Mouse (Mus musculus) layer of hippocampus, adult 9-10 months (tissue): ENCODE measurements at regions not wholly inside any gene's neighbourhood (a gene's known extent, or its start where the extent isn't known, plus 50 kb on each side); places are given as distances from the start of the nearest gene placed in this dataset.

ENCODE experiments used
- DNase-seq: peaks from one replicate; pipeline ENCODE4 v3.0.0; 2022; ENCODE audit warnings: low spot score

DNA sequence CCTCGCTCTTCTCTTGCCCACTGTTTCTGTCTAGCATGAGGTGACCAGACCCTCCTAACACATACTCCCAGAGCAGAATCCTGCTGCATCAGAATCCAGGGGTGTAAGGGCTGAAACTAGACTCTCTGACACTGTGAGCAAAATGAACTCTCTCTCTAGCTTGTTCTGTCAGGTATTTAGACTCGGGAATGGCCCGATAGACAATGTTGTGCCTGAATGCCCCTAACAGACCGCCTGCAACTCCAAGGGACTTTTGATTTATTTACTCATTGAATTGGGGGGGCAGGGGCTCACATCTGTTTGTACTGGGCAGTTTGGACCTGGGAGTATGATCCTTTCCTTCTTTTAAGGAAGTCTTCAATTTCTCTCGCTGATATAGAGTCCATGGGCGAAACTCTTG, 469.3 kb upstream of the Trpc7 start:
- no peak for DNase-seq

DNA sequence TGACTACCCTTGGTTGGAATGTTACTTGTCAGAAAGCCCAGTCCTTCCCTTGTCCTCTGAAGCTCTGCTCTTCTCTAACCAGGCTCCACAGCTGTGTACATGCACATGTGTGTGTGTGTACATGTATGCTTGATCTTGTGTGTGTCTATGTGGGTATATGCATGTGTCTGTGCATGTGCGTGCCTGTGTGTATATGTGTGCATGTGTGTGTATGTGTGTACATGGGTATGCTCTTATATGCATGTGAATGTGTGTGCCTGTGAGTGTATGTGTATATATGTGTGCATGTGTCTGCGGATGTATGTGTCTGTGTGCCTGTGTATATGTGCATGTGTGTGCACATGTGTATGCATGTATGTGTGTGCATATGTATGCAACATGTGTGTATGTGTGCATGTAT, 468.6 kb upstream of the Trpc7 start:
- no peak for DNase-seq

DNA sequence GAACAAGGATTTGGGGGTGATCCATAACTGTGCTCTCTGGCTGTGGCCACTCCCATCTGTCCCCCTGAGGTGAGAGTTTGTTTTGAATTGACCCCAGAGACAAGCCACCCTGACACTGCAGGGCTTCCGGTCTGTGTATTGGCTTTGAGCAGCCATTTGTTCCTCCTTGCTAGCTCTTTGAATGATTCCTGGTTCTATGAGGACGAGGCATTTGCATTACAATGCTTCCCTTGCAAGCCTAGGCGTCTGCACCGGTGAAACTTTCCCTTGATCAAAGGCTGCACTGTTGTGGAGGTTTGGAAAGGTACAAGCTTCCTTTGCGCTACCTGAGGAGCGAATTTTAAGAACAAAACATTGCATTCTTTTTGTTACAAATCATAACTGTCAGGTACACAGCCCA, 466.8 kb upstream of the Trpc7 start:
- no peak for DNase-seq

GRCm38 (mm10) chr13:57361286-57361685, 465.5 kb upstream of the Trpc7 start:
- no peak for DNase-seq

DNA sequence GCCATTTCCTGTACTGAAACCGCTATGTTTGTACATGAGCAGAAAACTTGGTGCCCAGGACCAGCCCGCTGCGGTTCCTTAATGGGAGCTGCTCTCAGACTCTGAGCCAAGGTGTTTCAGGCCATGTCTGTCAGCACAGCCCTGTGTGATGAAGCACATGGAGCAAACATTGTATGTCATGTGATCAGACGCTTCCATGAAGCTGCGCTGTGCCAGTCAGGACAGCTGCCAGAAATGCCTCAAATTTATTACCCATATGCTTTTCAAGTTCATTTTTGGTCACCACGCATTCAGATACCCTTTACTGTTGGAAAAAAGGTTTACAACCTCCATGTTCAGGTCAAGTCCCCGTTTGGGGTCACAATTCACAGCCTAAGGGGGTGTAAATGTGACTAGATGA, 458.8 kb upstream of the Trpc7 start:
- no peak for DNase-seq

GRCm38 (mm10) chr13:57353976-57354375, 458.2 kb upstream of the Trpc7 start:
- no peak for DNase-seq

DNA sequence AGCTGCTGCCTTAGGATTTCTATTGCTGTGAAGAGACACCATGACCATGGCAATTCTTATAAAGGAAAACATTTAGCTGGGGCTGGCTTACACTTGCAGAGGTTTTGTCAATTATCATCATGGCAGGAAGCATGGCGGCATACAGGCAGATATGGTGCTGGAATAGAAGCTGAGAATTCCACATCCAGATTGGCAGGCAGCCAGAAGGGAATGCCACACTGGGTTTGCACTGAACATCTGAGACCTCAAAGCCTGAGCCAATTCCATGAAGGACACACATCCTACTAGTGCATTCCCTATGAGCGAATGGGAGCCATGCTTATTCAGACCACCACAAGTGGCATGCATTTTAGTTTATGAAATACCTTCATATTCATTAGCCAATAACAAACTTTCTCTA, 455.0 kb upstream of the Trpc7 start:
- no peak for DNase-seq

- no peak for DNase-seq
Observed at GRCm38 (mm10) chr13:57338676-57339075, 442.9 kb upstream of the Trpc7 start.

- DNase-seq = no peak
Observed at GRCm38 (mm10) chr13:57336596-57336995, 440.8 kb upstream of the Trpc7 start.

DNA sequence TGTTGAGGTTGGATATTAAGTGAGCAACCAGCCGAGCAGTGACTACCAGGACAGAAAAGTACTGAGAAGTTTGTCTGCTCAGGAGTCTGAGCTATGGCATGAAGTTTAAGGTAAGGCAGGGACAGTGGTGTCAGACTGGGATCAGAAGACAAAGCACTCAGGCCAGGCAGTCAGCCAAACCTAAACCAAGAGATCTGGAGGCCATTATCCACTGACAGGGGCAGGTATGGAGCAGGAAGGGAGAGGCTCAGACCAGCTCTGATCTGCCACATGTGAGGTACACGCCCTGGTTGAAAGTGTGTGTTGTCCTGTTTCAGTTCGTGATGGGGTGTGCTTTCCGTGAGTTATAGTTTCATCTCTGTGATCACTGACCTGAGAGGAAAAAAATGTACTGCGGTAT, 437.2 kb upstream of the Trpc7 start:
- DNase-seq = no peak

DNA sequence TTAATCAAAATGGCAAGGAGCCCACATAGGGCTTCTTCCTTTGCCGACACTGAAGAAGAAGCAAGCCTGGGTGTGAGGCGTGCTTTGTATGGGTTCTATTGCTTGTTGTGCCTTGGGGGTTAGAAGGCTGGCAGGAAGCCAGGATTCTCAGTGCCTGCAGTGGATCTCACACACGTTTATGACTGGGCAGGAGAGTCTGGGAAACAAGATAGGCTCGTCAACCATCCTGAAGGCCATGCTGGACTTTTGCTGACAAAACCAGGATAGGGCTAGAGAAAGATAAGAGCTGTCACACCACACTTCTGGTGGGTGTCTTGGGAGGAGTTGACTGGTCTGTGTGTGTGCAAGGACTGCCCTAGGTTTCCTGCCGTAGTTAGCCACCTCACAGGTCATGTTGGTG, 436.1 kb upstream of the Trpc7 start:
- DNase-seq = no peak

GRCm38 (mm10) chr13:57325306-57325925, 429.6 kb upstream of the Trpc7 start:
- DNase-seq = no peak

DNA sequence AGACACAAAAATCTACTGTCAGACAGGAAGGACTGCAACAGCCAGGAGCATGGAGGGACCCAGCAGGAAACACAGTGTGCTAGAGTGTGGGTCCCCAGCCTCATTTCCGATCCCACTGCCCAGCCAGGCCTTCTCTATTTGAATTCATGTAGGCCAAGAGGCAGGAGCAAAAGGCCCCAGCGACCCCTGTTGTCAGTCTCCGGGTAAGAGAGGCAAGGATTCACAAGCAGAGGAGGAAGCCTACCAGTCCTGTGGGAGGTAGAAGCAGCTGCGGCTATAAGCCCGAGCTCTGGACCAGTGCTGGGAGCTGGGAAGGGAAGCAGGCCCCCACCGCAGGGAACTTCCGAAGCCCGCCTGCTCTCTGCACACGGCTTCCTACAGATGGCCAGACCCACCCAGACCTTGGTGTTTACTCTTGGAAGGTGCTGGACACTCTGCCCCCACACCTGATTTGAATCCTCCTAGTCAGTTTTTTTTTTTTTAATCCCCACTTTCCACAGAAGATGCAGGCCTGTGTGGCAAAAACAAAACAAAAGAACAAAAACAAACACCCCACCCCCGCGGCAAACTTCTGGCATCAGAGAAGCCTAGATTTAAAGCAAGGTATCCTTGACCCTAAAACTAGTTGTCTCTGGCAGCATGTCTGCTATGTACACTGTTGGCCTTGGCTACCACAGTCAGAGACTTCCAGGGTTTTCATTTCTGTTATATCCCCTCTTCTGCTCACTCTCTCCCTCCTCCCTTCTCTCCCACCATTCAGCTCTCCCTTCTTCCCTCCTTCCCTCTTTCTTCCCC, 420.6 kb upstream of the Trpc7 start:
- DNase-seq = no peak

DNA sequence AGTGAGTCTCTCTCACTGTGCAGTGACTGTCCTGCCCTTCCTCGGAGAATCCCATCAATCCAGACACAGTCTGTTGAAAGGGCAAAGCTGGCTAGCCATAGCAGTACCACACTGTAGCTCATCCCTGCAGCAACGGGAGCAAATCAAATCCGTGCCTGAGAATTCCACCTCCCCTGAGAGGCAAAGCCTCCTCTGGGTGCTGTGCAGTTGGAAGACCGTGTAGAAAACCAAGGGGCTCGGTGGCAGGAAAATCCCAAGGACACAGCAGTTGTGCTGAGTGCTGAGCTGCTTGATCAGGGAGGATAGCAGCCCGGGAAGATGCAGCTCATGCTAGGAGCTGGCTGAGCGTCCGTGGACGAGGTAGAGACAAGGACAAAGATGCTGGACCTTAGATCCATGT, 418.7 kb upstream of the Trpc7 start:
- no peak for DNase-seq

DNA sequence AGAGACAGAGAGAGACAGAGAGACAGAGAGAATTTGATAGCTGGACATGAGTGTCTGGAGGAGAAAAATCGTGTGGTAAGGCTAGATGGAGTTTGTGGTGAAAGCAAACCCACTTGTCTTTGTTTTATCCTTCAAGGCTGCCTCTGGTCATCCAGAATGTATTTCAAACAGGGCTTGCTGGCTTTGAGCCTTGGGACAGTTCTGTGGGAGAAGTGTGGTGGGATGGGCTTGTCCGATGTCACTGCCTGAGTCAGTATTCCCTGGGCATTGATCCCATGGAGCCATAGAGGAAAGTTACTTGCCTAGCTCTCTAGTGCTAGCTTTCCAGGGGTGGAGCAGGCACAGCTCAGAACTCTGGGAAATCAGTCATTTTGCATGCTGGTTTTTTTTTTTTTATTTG, 417.9 kb upstream of the Trpc7 start:
- DNase-seq = no peak

- DNase-seq = no peak
Observed at GRCm38 (mm10) chr13:57311235-57311634, 415.4 kb upstream of the Trpc7 start.

- DNase-seq = no peak
Observed at GRCm38 (mm10) chr13:57309618-57310017, 413.8 kb upstream of the Trpc7 start.

DNA sequence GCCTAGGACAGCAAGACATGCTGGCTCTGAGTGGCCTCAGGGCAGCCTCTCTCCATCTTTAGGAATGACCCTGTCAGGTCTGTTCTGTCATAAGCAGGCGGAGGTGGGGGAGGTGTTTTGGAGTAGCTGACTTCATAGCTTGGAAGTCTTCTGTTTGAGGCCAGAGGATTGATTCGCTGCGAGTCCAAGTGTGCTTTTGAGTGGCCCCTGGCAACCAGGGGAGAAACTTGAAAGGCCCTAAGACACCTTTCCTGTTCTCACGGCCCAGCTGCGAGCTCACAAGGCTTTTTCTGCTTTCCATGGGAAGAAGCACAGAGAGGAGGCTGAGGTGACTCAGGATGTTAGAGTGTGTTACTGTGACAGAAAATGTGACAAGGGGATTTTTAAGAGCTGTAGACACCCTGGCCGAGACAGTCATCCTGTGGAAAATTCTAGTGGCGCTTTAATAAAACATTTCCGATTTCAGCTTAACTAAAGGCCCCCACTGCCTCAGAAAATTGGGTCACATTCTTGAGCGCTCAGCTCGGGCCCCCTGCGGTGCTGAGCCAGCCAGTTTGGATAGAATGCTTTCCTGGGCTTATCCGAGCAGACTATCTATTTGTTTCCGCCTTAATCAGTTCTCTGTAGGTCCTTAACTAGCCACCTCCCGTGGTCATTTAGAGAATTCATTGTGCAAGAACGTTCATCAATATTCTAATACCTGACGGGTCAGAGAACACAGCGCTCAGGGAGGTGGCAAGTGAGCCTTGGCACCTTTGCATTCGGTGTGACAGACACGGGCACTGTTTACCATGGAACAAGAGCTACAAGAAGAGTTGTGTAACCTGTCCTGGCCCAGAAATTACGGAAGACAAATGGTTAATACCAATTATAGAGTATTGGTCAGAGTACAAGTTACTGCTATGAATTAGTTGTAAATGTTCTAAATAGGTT, 412.4 kb upstream of the Trpc7 start:
- no peak for DNase-seq

- no peak for DNase-seq
Observed at GRCm38 (mm10) chr13:57305586-57305985, 409.8 kb upstream of the Trpc7 start.

- no peak for DNase-seq
Observed at GRCm38 (mm10) chr13:57303805-57304204, 408.0 kb upstream of the Trpc7 start.

DNA sequence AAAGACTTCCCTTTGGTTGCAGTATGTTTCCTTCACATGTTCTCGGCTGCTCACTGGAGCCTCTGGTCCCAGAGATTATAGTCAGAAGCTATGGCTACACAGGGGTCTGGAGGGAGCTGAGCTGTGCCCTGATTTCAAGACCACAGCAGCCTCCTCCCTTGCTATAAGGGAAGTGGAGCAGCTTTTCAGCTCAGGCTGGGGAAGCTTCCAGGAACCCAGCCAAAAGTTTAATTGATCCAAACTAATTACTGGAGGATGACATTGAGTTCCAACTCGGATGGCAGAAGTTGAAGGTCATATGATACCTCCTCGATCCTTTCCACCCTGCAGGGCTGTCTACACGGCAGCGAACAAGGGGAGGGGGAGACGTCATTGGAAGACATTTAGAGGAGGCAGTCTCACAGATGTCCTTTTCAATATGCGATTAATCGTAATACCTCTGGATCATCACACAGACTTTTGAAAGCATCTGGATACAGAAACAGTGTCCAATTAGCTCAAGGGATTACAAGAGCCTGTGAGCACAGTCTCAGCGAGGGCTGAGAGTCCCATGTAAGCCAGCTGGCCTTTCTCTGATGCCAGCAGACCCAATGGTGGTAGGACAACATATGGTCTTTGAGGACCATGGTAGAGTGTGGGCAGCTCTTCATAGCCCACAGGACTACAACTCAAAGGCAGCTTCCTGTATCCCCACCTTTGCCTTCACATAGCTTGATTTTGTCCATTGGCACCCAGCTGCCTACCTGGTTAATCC, 396.1 kb upstream of the Trpc7 start:
- no peak for DNase-seq

- DNase-seq = no peak
Observed at GRCm38 (mm10) chr13:57286168-57286567, 390.4 kb upstream of the Trpc7 start.
